Mouse (Mus musculus) cerebellum, adult 2 months (tissue): ENCODE data around the gene Clic5. TPM values are rescaled to one million over a fixed set of nuclear protein-coding genes. Genes with fewer than 3 reads are reported as not detected.

Experiments
- DNase-seq, 2 experiments: peaks; one replicate each; pipeline ENCODE4 v3.0.0; 2021
- H3K27ac ChIP-seq: fragments of 200-500 bp; 2 replicates; pipeline ENCODE4 v1.5.1; 2012; ENCODE audit warnings: low read length, control low read depth, inconsistent platforms; ENCODE audit not compliant: insufficient read depth
- H3K27me3 ChIP-seq: fragments of 200-500 bp; 2 replicates; pipeline ENCODE4 v1.6.1; 2012; ENCODE audit warnings: inconsistent platforms, mild to moderate bottlenecking, low read length, moderate library complexity; ENCODE audit not compliant: control insufficient read depth, insufficient read depth
- H3K4me1 ChIP-seq: fragments of 200-500 bp; 2 replicates; pipeline ENCODE4 v1.6.1; 2011; ENCODE audit warnings: low read length; ENCODE audit not compliant: control insufficient read depth, insufficient read depth
- H3K4me3 ChIP-seq: fragments of 200-500 bp; replicated peaks from 2 replicates; pipeline ENCODE3; 2011; ENCODE audit warnings: mild to moderate bottlenecking, low read depth, low read length, control low read depth; ENCODE audit not compliant: insufficient read depth
- CTCF ChIP-seq: fragments of 200-500 bp; IDR thresholded peaks from 2 replicates; pipeline ENCODE4 v1.5.1; 2011; ENCODE audit warnings: low read depth, mild to moderate bottlenecking, control low read depth, low read length, moderate library complexity, borderline replicate concordance; ENCODE audit not compliant: insufficient read depth
- POLR2A ChIP-seq: fragments of 200-500 bp; IDR thresholded peaks from 2 replicates; pipeline ENCODE4 v1.6.1; 2011; ENCODE audit warnings: low read length, control low read depth, borderline replicate concordance; ENCODE audit not compliant: insufficient read depth
- WGBS: fragments of 180-500 bp; shearing (Covaris S2); methylation state at CpG from one replicate; pipeline ENCODE4 v1.1.7; 2018; 5-methylcytosine and 5-hydroxymethylcytosine counted together
- polyA plus RNA-seq: library from polyadenylated mRNA; depleted of rRNA; stranded (reverse); fragments of >200 nt; gene quantifications from 2 replicates; pipeline ENCODE4 v1.2.3, GENCODE M21; 2012

The Clic5 gene
- polyA plus RNA-seq, 1 experiment, result 2.7 TPM

GRCm38 (mm10) chr17:44288320-44288719 lies 99.9 kb downstream of the Clic5 start:
- DNase-seq, result no peak
- WGBS, result 92% methylated on average over 1 of the region's 1 CpGs
- no peak overlapping the region for H3K27ac ChIP-seq
- TF ChIP-seq POLR2A, result no peak
- TF ChIP-seq CTCF, result no peak
- no peaks in the 10 kb centered on the region for H3K4me1 ChIP-seq
- no peaks in the 10 kb centered on the region for H3K27me3 ChIP-seq
- no peak overlapping the region for H3K4me3 ChIP-seq

GRCm38 (mm10) chr17:44297221-44297620 lies 108.8 kb downstream of the Clic5 start:
- no peak overlapping the region for H3K4me3 ChIP-seq
- no peaks in the 10 kb centered on the region for H3K27me3 ChIP-seq
- no peak overlapping the region for H3K27ac ChIP-seq
- H3K4me1 ChIP-seq, result no peaks in the 10 kb centered on the region
- 65% methylated on average over 1 of the region's 1 CpGs for WGBS
- DNase-seq, result no peak
- TF ChIP-seq POLR2A (no peak), CTCF (no peak)

GRCm38 (mm10) chr17:44300236-44300635 lies 111.9 kb downstream of the Clic5 start:
- no peak for DNase-seq
- TF ChIP-seq CTCF, result no peak
- TF ChIP-seq POLR2A, result no peak
- 14% methylated on average over 5 of the region's 5 CpGs for WGBS
- no peaks in the 10 kb centered on the region for H3K4me1 ChIP-seq
- no peak overlapping the region for H3K27ac ChIP-seq
- H3K4me3 ChIP-seq, result no peak overlapping the region
- H3K27me3 ChIP-seq, result no peaks in the 10 kb centered on the region

GRCm38 (mm10) chr17:44300723-44301122 lies 112.3 kb downstream of the Clic5 start:
- Histone ChIP-seq H3K4me1 (no peaks in the 10 kb centered on the region), H3K4me3 (no peak overlapping the region), H3K27ac (no peak overlapping the region), H3K27me3 (no peaks in the 10 kb centered on the region)
- DNase-seq, result no peak
- TF ChIP-seq POLR2A, result no peak
- no peak for TF ChIP-seq CTCF
- WGBS, result 39% methylated on average over 4 of the region's 4 CpGs

GRCm38 (mm10) chr17:44301224-44301811 lies 112.9 kb downstream of the Clic5 start:
- 83% methylated on average over 17 of the region's 17 CpGs for WGBS
- DNase-seq, result no peak
- Histone ChIP-seq H3K27ac (no peak overlapping the region), H3K27me3 (no peaks in the 10 kb centered on the region), H3K4me3 (no peak overlapping the region), H3K4me1 (no peaks in the 10 kb centered on the region)
- TF ChIP-seq POLR2A (no peak), CTCF (no peak)

- WGBS, result 97% methylated on average over 1 of the region's 1 CpGs
- no peak for DNase-seq
Observed at GRCm38 (mm10) chr17:44304076-44304475, 115.7 kb downstream of the Clic5 start.

GRCm38 (mm10) chr17:44309914-44310622 lies 121.7 kb downstream of the Clic5 start:
- TF ChIP-seq POLR2A, result no peak
- no peak for TF ChIP-seq CTCF
- Histone ChIP-seq H3K27ac (no peak overlapping the region), H3K27me3 (no peaks in the 10 kb centered on the region), H3K4me3 (no peak overlapping the region), H3K4me1 (no peaks in the 10 kb centered on the region)
- DNase-seq, result no peak
- 77% methylated on average over 10 of the region's 10 CpGs for WGBS

More at GRCm38 (mm10) chr17:44304076-44304475, 115.7 kb downstream of the Clic5 start:
- TF ChIP-seq CTCF, result no peak
- Histone ChIP-seq H3K27ac (no peak overlapping the region), H3K4me3 (no peak overlapping the region), H3K4me1 (no peaks in the 10 kb centered on the region), H3K27me3 (no peaks in the 10 kb centered on the region)

GRCm38 (mm10) chr17:44325314-44325713 lies 136.9 kb downstream of the Clic5 start:
- no peaks in the 10 kb centered on the region for H3K4me1 ChIP-seq
- WGBS, result 78% methylated on average over 10 of the region's 10 CpGs
- TF ChIP-seq POLR2A (no peak), CTCF (no peak)
- DNase-seq, result no peak
- no peak overlapping the region for H3K27ac ChIP-seq
- no peak overlapping the region for H3K4me3 ChIP-seq
- H3K27me3 ChIP-seq, result no peaks in the 10 kb centered on the region
